Mouse (Mus musculus): ENCODE data around the gene Kcnj14.

DNA sequence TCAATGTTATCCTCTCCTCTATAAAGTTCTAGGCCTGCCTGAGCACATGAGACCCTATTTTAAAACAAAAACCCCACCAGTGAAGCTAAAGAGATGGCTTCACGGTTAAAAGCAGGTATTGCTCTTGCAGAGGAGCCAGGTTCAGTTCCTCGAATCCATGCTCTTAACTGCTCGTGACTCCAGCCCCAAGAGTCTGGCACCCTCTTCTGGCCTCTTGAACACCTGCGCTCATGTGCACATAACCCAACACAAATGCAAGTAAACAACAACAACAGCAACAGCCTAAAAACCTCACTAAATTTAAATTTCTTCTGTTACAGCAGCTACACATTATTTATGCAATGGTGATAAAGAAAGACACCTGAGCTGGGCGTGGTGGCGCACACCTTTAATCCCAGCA lies 57.1 kb downstream of the Kcnj14 start:
- no peak for TF ChIP-seq CTCF (IDR thresholded peaks at IDR 0.05; ENCODE audit: low read depth)
- TF ChIP-seq EP300 (IDR thresholded peaks at IDR 0.05; ENCODE audit: low read depth): no peak
